Mouse (Mus musculus): ENCODE data around the gene Atf6.

GRCm38 (mm10) chr1:170683863-170684262 is 183.7 kb downstream of the Atf6 start:
- TF ChIP-seq CTCF (IDR thresholded peaks at IDR 0.05; ENCODE audit: low read depth, low read length) = no peak
- no peak for TF ChIP-seq POLR2A (IDR thresholded peaks at IDR 0.05; ENCODE audit: borderline replicate concordance, low read depth, low read length)
